Mouse (Mus musculus) heart, postnatal 0 days (tissue): ENCODE results near the gene Setd3. TPM values are rescaled to one million over a fixed set of nuclear protein-coding genes. Genes with fewer than 3 reads are reported as not detected.
"Not testable (repeated sequence)": the region's sequence is repeated elsewhere in the genome, so short reads cannot be mapped to it uniquely, and the experiment has no call there.

Source experiments
- ATAC-seq: fragments of 200-750 bp; cut with Nextera tagmentation; 2 replicates; pipeline ENCODE4 v1.8.0; 2017; ENCODE audit warnings: low read depth, moderate number of reproducible peaks, moderate library complexity; ENCODE audit not compliant: insufficient read depth
- DNase-seq: peaks from one replicate; pipeline ENCODE4 v3.0.0-alpha.2; 2016; ENCODE audit warnings: low spot score
- H3K27ac ChIP-seq: fragments of 300-500 bp; sonication (generic); 2 replicates; pipeline ENCODE4 v1.5.1; 2014; ENCODE audit warnings: low read depth, mild to moderate bottlenecking
- H3K27me3 ChIP-seq: fragments of 300-500 bp; sonication (generic); 2 replicates; pipeline ENCODE4 v1.6.1; 2014; ENCODE audit warnings: low read length, mixed read lengths; ENCODE audit not compliant: control insufficient read depth, insufficient read depth
- H3K36me3 ChIP-seq: fragments of 300-500 bp; sonication (generic); replicated peaks from 2 replicates; pipeline ENCODE4 v1.6.1; 2014; ENCODE audit warnings: low read length, mixed read lengths; ENCODE audit not compliant: control insufficient read depth, insufficient read depth
- H3K4me1 ChIP-seq: fragments of 300-500 bp; sonication (generic); 2 replicates; pipeline ENCODE4 v1.6.1; 2014; ENCODE audit warnings: antibody characterized with exemption; ENCODE audit not compliant: control insufficient read depth, insufficient read depth
- H3K4me2 ChIP-seq: fragments of 300-500 bp; sonication (generic); 2 replicates; pipeline ENCODE4 v1.6.1; 2014; ENCODE audit warnings: low read depth, mild to moderate bottlenecking, low read length, moderate library complexity
- H3K4me3 ChIP-seq: fragments of 300-500 bp; sonication (generic); 2 replicates; pipeline ENCODE4 v1.5.1; 2014; ENCODE audit warnings: low read depth, low read length
- H3K9ac ChIP-seq: fragments of 300-500 bp; sonication (generic); replicated peaks from 2 replicates; pipeline ENCODE4 v1.6.1; 2014; ENCODE audit warnings: low read depth, low read length, mixed read lengths
- H3K9me3 ChIP-seq: fragments of 300-500 bp; sonication (generic); replicated peaks from 2 replicates; pipeline ENCODE4 v1.6.1; 2016; ENCODE audit warnings: low read length; ENCODE audit not compliant: control insufficient read depth
- CTCF ChIP-seq: IDR thresholded peaks from 2 replicates; pipeline ENCODE4 v1.5.1; 2016; ENCODE audit warnings: antibody characterized with exemption, control low read depth, low read depth
- EP300 ChIP-seq: IDR thresholded peaks from 2 replicates; pipeline ENCODE4 v1.6.1; 2016; ENCODE audit warnings: antibody characterized with exemption, low read depth
- WGBS: fragments of 180-500 bp; shearing (Covaris S2); extraction: QIAGEN DNeasy Blood & Tissue Kit; methylation state at CpG from one replicate; pipeline ENCODE4 v1.1.7; 2014; 5-methylcytosine and 5-hydroxymethylcytosine counted together
- polyA plus RNA-seq: library from polyadenylated mRNA; unstranded; fragments of >200 nt; fragmentation: Nextera tagmentation; extraction: Ambion mirVana; gene quantifications from 2 replicates; pipeline ENCODE4 v1.2.1, GENCODE M21; 2015
- total RNA-seq: library from RNA; depleted of rRNA; stranded (reverse); fragments of >200 nt; gene quantifications from 2 replicates; pipeline ENCODE4 v1.2.3, GENCODE M21; 2014; ENCODE audit warnings: low replicate concordance

The Setd3 gene
- total and polyA plus RNA-seq, 2 experiments from 2014 or later, result 56.2 to 61.3 TPM

DNA sequence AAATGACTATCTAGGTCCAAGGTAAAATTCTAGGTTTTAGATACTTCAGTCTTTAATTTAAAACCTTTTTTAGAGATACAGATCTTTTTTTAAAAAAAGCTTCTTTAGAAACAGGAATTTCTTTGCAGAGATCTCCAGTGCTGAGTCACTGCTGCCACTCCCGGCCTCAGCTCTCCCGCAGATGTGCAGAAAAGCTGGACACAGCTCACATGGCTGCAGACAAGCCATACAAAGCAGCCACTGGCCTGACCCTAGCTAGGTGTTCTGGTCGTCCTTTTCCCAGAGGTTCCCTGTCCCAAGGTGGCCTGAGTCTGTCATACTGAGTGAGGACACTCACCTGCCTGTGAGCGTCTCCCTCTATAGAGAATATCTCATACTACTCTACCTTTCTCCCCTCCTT, 69.4 kb downstream of the Setd3 start:
- WGBS, result 72% methylated on average over 4 of the region's 4 CpGs
- H3K9ac ChIP-seq, result no peak overlapping the region
- no peak for DNase-seq

DNA sequence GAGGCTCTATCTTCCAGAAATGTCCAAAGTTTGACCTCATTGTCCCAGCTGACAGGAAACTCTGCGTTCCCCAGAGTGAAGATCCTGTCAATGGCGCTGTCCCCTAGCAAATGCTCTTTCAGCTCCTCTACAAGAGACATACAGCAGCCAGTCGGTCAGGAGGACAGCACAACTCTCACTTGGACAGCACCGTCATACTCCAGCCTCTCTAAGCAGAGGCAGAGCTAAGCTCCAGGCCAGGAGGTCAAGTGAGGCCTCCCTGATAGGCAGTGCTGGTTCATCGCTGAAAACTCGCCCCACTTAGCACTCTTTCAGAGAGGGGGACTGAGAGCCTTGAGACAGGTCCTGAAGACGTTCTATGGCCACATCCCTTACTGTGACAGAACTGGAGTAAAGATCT, 70.5 kb downstream of the Setd3 start:
- DNase-seq, H3K9me3 ChIP-seq, H3K4me2 ChIP-seq, H3K9ac ChIP-seq, ATAC-seq, H3K27me3 ChIP-seq, H3K4me3 ChIP-seq, H3K4me1 ChIP-seq, H3K27ac ChIP-seq: not testable (repeated sequence)
- H3K36me3 ChIP-seq, result peaks cover 46% of the 10 kb centered on the region
- WGBS, result 37% methylated on average over 7 of the region's 7 CpGs

More for the DNA sequence above, 69.4 kb downstream of the Setd3 start:
- H3K4me3 ChIP-seq, result no peak overlapping the region
- no peaks in the 10 kb centered on the region for H3K27me3 ChIP-seq
- no peaks in the 10 kb centered on the region for H3K4me1 ChIP-seq
- no peak for ATAC-seq
- H3K9me3 ChIP-seq, result no peaks in the 10 kb centered on the region
- peaks cover 51% of the 10 kb centered on the region for H3K36me3 ChIP-seq
- no peak overlapping the region for H3K27ac ChIP-seq
- TF ChIP-seq EP300 (no peak), CTCF (no peak)
- H3K4me2 ChIP-seq, result no peak overlapping the region

DNA sequence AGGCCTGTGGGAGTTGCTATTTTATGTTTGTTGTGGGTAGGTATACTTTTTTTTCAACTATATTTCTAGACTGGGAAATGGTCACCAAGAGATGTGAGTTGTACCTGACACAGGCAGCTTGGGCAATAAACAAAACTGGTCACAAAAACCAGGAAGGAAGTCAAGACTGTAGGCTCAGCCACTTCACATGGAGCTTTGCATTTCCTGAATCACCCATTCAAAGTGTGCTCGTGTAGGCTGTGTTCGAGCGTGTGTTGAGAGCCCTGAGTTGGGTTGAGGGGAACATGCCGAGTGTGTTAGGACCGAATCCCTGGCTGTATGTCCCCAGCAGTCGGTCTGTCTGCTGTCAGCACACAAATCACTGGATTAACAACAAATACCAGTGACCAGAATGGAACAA, 75.8 kb downstream of the Setd3 start:
- Histone ChIP-seq H3K36me3 (peaks cover 20% of the 10 kb centered on the region), H3K9ac (no peak overlapping the region), H3K27me3 (0 out of 2 replicates have a peak, but pooled peaks cover 3% of the 10 kb centered on the region), H3K4me1 (no peaks in the 10 kb centered on the region), H3K27ac (no peak overlapping the region), H3K9me3 (no peaks in the 10 kb centered on the region), H3K4me2 (no peak overlapping the region), H3K4me3 (no peak overlapping the region)
- TF ChIP-seq EP300 (no peak), CTCF (no peak)
- ATAC-seq, result no peak
- DNase-seq, result no peak
- WGBS, result 45% methylated on average over 6 of the region's 6 CpGs

DNA sequence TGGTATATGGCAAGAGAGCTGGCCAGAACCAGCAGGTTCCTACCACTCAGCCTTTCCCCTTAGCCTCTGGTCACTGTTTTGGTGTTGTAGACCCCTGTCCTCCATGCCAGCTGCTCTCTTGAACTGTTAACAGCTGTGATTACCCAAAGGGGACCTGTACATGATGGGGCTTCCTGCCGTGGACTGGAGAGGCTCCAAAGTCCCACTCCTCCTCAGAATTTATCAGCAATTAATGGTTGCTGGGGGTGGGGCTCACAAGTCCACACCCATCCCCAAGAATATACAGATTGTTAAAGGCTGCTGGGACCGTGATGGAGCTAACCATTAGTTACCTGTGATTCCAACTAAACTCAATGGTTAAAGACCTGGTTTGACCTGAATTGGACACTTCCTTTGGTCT, 77.0 kb downstream of the Setd3 start:
- H3K4me1 ChIP-seq, result no peaks in the 10 kb centered on the region
- TF ChIP-seq EP300, result no peak
- no peak for TF ChIP-seq CTCF
- no peak overlapping the region for H3K4me2 ChIP-seq
- peaks cover 15% of the 10 kb centered on the region for H3K36me3 ChIP-seq
- 0 out of 2 replicates have a peak, but pooled peaks cover 3% of the 10 kb centered on the region for H3K27me3 ChIP-seq
- ATAC-seq, result no peak
- no peak overlapping the region for H3K27ac ChIP-seq
- no peak for DNase-seq
- WGBS, result 55% methylated on average over 2 of the region's 2 CpGs
- no peak overlapping the region for H3K9ac ChIP-seq
- H3K9me3 ChIP-seq, result no peaks in the 10 kb centered on the region
- H3K4me3 ChIP-seq, result no peak overlapping the region

DNA sequence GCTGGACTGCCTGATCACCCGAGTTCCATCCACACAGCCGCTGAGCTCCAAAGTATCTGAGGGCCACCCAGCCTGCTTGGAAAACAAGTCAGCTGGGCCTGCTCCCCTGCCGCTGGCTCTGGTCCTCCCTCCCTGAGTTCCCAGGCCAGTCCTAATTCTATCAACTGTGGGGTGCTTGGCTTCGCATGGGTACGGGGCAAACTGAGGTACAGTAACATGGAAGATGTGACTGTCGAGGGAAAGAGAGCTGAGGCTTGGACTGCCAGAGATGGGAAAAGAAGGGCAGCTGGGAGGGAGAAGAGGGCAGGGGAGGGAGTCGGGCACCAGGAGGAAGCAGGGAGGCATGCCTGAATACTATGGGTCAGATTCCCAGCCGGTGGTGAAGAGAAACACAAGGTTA, 78.9 kb downstream of the Setd3 start:
- WGBS, result 74% methylated on average over 8 of the region's 8 CpGs
- no peak overlapping the region for H3K9ac ChIP-seq
- TF ChIP-seq EP300 (no peak), CTCF (no peak)

DNA sequence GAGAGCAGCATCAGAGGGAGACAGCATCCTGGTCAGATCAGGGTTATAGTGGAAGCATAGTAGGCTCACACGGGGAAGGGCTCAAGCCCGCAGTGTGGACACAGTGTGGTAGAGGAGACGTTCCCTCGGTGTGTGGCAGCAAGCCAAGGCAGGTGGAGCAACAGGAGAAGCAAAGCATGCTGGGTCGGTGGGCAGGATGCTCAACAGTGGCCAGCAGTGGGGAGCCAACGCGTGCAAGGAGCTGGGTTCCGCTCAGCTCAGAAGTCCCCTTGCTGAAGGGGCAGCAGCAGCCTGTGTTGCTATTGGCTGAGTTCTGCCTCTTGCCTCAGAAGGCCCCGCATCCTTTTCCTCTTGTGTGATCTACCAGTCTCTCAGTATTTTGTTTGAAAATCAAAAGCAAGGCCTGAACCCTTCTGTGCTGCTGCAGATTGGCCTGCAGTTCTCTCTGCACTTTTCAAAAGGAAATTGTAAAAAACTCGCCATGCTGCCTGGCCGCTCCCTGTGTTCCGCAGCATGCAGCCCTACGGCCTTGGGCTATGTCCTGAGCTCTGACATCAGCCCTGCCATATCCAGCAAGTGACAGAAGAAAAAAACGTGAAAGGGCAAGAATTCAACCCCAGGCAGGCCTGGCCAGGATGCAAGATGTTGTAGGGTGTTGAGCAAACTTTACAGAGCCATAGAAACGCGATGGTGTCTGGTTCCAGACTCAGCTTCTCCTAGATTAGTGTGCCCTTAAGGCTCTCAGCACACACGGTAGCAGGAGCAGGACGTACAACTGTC, 80.7 kb downstream of the Setd3 start:
- Histone ChIP-seq H3K4me3 (no peak overlapping the region), H3K4me1 (no peaks in the 10 kb centered on the region), H3K27ac (no peak overlapping the region), H3K9ac (no peak overlapping the region), H3K9me3 (no peaks in the 10 kb centered on the region), H3K36me3 (no peaks in the 10 kb centered on the region), H3K4me2 (no peak overlapping the region), H3K27me3 (0 out of 2 replicates have a peak, but pooled peaks cover 3% of the 10 kb centered on the region)
- WGBS, result 48% methylated on average over 18 of the region's 18 CpGs
- DNase-seq (no peak), ATAC-seq (no peak)
- no peak for TF ChIP-seq CTCF
- no peak for TF ChIP-seq EP300

More for the DNA sequence above, 78.9 kb downstream of the Setd3 start:
- no peak overlapping the region for H3K27ac ChIP-seq
- ATAC-seq (no peak), DNase-seq (no peak)
- no peaks in the 10 kb centered on the region for H3K4me1 ChIP-seq
- H3K36me3 ChIP-seq, result peaks cover 4% of the 10 kb centered on the region
- H3K27me3 ChIP-seq, result 0 out of 2 replicates have a peak, but pooled peaks cover 3% of the 10 kb centered on the region
- no peak overlapping the region for H3K4me2 ChIP-seq
- no peak overlapping the region for H3K4me3 ChIP-seq
- H3K9me3 ChIP-seq, result no peaks in the 10 kb centered on the region
